Mouse (Mus musculus): ENCODE measurements around the gene B9d1.

B9d1 gene

DNA sequence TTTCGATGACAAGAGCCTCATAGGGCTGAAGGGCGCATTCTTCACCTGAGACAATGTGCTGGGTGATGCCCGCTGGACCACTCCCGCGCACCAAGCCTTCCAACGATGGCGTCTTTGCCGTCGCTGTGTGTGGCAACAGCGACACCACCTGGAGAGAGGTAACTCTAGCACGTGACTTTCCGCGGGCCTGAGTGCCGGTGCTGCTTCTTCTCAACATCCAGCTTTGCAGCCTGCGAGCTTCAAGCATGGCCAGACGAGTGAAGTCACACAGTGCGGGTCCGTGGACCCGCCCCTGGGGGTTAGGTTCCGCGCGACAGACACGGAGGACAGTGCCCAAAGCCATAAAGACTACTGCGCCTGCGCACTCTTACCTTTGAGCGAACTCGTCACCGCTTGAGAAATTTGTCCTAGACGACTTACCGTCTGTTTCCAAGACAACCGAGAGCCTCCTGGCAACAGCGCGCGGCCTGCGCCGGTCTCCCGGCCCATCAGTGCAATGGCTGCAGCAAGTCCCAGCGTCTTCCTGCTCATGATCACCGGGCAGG is at the start of gene B9d1:
Gene B9d1, plus strand, starts transcription at position 432 of the 545 bp plus-strand sequence.
- peak; percentile 89 to 91 for DNase-seq (ENCODE audit: low spot score in 2 of 2)

DNA sequence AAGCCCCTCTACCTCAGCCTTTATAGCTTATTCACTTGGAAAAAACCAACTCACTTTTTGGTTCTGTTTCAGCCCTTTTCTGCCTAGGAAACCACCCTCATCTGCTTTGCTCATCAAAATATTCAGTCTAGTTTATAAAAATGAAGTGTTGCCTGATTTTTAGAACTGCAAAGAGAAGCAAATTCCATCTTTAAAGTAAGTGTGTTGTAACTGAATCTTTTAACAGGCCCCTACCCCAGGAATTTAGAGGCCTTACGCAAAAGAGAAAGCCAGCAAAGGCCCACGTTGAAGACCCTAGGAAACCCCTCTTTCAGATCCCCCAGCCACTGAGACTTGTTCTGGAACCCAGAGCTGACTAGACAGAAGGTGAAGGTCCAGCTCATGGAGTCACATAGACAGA is 40.9 kb upstream of the B9d1 start:
- no peak for DNase-seq (ENCODE audit: low spot score in 2 of 2)

DNA sequence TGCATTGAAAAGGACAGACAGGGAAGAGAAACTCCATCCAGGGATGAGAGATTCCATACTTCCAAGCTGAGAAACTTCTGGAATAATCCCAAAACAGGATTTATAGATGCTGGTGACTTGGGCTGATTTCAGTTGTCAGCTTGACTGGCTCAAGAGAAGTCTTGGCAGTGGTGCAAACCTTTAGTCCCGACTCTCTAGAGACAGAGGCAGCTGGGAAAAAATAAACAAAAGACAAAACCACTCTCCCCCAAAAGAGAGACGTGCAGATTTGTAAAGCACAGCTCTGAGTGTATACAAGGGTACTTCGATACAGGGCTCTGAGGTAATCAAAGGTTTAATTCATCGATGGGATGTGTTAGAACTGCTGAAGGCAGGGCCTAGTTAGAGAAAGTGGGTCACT is 39.5 kb upstream of the B9d1 start:
- DNase-seq (ENCODE audit: low spot score in 2 of 2): no peak

DNA sequence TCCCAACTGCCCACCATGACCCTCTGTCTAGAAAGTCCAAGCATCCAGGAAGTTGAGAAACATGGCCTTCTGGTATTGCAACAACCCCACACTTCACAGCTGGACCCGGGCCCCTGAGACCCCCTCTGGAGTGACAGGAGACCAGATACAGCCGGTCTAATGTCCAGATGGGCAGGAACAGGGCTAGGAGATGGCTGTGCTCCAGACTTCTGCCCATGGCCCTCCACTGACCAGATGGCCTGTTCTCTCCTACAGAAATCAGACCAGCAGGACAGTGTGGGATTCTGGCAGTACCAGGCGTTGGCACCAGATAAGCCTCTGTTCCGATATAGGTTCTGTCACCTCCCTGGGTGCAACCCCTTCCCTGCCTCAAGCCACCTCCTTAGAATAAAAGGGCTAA is 36.4 kb upstream of the B9d1 start:
- DNase-seq (ENCODE audit: low spot score in 2 of 2): no peak

DNA sequence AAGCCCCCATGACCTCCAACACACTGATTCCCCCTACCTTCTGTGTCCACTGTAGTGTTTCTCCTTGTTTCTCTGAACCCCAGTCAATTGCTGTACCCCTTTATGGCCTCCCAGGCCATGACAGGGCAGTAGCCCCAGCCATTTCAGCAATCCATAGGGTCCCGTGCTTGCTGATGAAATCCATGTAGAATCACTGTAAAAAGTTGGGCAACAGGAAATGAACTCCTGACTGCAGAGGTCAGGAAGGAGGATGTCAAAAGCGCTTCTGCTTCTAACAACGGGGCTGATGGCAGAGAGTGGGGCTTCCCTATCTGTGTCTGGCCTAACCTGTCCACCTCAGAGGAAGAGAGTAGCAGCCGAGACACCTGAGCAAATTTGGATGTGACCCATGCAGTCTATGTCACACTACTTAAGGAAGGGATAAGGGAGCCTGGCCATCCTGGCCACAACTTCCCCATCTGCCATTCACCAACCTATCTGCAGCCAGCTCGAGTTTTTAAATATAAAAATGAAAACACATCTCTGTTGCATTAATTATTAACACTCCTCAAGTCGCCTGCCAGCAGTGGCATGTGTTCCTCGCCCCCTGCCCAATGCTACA is 35.5 kb upstream of the B9d1 start:
- DNase-seq (ENCODE audit: low spot score in 2 of 2): no peak

DNA sequence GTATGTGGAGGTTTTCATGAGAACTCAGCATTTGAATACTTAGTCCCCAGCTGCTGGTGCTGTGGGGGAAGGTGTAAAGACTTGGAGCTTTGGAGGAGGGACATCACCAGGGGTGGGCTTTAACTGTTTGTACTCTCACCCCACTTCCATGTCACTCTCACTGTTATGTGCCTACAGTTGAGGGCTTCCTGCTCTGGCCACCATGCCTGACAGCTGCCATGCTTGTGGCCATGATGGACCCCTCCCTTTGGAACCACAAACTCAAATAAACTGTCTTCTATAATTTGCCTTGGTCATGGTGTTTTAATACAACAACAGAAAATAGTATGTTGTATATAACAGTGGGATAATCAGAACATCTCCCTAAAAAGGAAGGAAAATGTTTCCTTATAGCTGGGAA is 34.1 kb upstream of the B9d1 start:
- DNase-seq (ENCODE audit: low spot score in 2 of 2): no peak

DNA sequence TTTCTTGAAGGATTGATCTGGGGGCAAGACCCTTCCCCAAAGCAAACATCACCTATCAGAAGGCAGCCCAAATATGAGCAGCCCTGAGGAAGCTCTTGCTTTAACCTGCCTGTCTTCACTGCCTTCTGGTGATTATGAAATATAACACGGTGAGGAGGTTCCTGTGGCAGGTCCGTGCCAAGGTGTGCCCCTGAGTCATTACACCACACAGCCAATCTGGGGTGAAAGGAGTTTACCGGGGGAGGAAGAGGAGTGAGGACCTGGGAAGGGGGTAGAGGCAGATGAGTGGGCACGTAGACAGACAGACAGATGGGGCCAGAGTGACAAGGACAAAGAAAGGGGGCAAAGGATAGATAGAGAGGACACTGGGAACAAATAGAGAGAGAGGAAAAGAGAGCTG is 31.3 kb upstream of the B9d1 start:
- DNase-seq (ENCODE audit: low spot score in 2 of 2): no peak

DNA sequence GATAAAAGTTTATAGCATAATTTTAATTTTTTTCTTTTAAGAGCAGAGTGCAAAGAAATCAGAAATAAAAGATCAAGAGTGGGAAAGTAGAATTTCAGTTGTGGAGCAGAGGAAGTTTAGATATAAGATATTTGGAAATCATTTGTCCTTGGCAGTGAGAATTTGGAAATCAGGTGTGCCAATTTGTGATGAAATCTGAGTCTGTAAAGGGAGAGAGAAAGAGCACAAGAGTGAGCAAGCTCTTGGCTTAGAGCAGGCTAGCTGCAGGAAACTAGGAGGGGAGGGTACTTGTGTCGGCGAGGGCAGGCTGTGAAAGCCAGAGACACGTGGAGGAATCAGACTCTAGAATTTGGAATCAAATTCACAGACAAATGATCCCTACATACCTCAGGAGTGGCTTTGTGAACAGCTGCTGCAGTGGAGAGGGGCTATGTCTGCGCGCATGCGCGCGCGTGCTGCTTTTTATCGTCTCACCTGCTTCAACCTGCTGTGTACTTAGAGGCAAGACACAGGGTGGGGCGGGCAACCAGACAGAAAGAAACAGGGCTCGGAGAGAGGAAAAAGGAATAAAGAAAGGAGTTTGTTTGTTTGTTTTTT is 28.1 kb upstream of the B9d1 start:
- no peak for DNase-seq (ENCODE audit: low spot score in 2 of 2)

DNA sequence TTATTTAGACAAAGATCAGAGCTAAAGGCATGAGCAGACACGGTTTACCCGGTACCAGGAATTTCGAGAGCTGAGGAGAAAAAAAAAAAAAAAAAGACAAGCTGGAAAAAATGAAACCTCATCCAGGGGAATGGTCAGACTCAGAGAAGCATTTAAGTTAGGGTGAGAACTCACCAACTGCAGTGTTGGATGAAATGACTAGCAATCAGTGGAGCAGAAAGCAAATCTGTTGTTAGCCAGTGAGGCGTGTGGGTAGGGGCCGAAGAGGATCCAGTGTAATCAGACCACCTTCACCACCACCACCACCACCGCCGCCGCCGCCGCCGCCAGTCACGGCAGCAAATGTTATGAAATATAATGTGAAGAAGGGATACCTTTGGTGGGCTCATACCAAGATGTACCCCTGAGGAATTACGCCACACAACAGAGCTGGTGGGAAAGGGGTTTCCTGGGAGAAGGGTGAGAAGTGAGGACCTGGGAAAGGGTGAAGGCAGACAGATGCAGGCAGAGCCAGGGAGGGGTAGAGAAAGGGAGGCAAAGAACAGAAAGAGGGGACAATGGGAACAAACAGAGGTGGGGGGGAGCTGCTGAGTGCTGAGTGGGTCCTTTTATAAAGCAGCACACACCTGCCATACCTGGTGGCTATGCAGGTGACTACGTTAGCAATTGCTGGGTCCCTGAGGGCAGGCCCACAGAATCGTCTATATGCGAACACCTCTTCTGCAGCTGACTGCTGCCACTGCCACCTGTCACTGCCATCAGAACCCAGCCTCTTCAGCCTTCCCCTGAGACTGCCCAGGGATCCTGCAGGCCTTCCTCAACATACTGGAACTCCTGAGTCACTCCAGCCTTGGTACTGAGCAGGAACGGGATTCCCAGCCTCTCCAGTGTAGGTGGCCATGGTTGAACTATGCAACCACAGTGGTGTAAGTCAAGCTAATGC is 27.1 kb upstream of the B9d1 start:
- DNase-seq (ENCODE audit: low spot score in 2 of 2): no peak

DNA sequence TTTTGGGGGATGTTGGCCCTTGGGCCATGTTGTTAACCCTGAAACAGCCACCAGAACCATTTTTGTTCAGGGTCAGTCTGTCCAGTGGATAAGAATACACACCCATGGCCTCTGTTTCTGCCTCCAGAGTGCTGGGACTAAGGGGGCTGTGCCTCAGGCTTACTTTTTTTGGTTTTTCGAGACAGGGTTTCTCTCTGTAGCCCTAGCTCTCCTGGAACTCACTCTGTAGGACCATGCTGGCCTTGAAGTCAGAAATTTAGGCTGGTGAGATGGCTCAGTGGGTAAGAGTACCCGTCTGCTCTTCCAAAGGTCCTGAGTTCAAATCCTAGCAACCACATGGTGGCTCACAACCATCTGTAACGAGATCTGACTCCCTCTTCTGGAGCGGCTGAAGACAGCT is 26.2 kb upstream of the B9d1 start:
- DNase-seq (ENCODE audit: low spot score in 2 of 2): no peak

DNA sequence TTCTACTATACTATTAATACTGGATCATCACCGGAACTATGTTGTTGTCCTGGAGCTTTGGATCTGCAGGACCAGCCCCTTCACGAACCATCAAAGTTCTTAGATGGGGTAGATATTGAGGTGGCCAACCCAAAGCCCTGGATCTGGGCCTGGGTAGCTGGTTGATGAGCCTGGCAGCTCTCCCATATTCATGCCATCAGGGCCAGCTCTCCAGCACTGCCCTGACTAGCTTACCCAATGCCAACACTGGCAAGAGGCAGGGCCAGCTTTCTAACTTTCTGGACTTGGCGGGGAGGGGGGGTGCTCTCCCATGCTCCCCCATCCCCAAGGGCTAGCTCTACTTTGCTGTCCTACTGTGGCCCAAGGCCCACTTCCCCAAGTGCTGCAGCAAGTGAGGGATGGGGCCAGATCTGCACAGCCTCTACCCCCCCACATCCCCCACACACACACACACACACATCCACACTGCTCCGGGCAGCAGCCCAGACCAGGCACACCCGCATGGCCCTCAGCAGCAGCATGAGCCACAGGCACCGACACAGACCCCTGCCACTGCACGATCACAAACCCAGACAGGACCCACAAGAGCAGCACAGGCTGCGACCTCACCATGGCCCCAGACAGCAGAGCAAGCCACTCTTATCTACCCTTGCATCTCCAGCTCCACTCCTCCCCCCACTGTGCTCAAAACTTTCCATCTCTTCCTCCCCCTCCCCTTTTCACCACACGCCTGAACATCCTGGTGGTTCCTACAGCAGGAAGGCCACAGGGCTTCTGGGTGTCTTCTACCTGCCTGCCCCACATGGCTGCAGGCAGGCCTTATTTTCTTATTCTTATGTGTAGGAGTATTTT is 23.5 kb upstream of the B9d1 start:
- no peak for DNase-seq (ENCODE audit: low spot score in 2 of 2)

DNA sequence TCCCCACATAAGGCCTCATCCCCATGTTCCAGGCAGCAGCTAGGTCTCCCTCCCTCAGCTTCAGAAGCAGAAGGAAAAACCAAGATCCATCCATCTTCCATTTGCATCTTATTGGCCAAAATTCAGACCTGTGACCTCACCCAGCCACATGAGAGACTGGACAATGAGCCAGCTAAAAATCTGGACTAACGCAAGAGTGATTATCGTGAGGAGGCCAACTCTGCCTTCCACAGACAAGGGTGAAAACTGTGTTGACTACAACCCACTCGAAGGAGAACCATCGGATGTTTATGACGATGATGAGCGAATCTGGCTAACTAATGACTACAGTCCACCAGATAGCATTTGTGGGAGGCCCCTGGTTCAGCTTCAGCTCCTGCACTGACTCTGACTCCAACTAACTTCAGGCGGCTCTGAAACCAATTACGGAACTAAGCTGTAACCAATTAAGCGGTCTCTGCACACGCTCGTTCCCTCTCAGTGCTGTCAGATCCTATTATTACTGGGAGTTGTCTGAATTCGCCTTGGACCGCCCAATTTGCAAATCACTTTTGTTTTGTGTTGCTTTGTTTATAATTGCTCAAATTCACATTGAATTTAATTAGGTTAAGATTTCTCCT is 21.6 kb upstream of the B9d1 start:
- DNase-seq (ENCODE audit: low spot score in 2 of 2): no peak

DNA sequence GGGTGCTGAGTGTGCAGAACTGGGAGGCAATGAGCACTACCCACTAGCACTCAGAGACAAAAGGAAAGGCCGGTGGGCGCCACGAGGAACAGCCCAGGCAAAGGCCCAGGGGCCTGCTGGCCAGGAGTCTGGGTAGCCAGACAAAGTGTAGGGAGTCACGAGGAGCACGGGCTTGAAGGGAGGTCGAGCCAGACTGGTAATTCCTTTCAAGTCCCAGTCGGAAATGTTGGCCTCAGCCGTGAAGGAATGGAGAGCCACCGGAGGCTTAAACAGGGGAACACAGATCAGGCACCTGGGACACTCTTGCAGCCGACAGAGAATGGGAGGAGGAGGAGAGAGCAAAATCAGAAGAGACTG is 20.7 kb upstream of the B9d1 start:
- DNase-seq (ENCODE audit: low spot score in 2 of 2): no peak

DNA sequence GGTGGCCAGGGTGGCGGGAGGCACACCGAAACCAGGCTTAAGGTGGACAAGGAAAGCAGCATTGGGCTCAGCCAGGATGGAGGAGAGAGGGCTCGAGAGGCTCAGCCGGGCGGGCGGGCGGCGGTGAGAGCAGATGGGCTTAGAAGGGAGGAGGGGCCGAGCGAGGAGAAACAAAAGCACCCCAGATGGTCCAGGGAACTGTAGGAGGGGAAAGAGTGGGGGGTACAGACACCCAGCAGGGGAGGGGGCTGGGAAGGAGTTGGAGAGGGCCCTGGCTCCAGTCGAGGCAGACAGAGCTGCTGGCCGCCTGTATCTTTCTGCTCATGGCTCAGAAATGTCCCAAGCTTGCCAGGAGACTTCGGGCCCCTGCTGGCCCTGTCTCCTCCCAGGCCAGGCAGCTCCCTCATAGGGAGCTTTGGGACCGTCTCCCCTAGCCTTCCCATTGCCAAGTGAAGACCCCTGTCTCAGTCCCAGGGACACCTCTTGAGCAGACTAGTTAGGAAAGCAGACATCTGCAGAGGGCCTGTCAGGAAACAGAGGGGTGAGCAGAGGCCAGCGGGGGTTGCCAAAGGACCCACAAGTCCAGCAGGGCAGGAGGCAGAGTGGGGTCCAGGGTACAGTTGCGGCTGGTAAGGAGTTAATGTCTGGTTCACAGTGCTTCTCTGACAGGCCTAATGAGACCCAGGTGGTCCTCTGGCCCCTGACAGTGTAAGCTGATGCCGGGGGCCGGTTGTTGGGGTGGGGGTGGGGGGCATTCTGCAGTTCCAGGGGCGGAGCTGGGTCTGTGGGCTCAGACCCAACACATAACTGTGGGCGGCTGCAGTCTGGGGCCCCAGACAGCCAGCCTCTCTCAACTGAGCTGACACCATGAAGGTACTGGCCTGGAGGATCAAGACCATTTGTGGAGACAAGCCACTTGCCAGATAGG is 20.1 kb upstream of the B9d1 start, which contains the start of gene Mfap4:
Gene Mfap4, plus strand, starts transcription at position 819 of the 928 bp plus-strand sequence.
- DNase-seq (ENCODE audit: low spot score in 2 of 2): no peak

DNA sequence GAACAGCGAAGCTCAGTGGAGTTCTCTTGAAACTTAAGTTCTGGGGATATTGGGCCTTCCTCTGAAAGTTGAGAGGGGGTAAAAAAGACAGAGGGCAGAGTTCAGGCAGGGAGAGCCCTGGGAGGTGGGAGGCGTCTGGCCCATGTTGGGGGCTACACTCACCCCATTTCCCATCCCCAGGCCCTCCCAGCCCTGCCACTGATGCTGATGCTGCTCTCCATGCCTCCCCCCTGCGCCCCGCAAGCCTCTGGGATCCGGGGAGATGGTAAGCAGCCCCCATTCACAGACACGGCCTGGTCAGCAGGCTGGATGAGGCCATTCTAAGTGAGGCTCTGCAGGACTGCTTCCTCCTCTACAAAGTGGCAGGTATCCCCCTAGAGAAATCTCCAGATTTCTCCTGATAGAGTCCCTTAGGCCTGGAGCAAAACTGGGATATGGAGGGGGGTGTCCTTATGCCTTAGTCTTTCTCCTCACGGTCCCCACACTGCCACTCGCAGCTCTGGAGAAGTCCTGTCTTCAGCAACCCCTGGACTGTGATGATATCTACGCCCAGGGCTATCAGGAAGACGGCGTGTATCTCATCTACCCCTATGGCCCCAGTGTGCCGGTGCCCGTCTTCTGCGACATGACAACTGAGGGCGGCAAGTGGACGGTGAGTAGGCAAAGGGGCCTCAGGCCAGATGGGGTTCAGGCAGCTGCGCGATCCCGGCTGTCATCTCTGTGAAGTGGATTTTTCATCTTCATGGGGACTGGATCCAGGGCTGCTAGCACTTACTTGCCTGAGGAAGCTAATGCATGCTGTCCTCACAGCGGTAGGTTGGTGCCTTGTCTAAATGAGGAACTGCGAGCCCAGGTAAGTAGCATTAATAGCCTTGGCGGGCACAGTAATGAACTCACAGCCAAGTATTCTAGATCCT is 19.1 kb upstream of the B9d1 start:
- DNase-seq (ENCODE audit: low spot score in 2 of 2): no peak

DNA sequence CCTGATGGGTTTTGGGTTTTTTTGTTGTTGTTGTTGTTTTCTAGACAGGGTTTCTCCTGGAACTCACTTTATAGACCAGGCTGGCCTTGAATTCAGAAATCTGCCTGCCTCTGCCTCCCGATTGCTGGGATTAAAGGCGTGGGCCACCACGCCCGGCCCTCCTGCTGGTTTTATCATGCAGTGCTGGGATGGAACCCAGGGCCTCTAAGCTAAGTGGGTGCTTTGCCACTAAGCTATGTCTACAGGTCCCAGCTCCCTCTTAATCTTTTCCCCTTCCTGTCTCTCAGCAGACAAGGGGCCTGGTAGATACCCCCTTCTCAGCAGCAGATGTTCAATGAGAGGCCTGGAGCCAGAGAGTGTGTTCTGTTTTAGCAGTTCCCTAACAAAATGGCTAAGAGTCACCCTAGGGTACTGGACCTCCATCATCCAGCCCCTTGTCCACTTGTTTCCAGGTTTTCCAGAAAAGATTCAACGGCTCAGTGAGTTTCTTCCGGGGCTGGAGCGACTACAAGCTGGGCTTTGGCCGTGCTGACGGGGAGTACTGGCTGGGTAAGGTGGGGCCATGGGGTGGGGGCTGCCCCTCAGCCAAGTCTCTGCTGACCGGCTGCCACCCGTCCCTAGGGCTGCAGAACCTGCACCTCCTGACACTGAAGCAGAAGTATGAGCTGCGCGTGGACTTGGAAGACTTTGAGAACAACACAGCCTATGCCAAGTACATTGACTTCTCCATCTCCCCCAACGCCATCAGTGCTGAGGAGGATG is 18.3 kb upstream of the B9d1 start:
- no peak for DNase-seq (ENCODE audit: low spot score in 2 of 2)

DNA sequence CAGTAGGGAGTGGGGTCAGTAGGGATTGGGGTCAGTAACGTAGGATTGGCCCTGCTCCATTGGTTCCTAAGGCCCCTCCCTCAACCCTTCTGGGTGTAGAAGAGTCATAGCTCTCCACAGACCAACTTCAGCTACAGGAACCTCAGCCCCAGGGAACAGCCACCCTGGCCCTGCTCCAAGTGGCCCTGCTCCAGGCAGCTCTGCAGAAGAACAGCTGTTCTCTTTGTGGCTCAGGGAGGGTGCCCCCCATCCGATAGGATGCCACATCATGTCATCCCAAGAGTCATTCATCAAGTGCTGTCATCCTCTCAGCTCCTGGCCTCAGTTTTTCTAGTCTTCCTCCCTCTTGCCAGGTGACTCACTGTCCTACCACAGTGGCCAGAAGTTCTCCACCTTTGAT is 17.5 kb upstream of the B9d1 start:
- no peak for DNase-seq (ENCODE audit: low spot score in 2 of 2)

DNA sequence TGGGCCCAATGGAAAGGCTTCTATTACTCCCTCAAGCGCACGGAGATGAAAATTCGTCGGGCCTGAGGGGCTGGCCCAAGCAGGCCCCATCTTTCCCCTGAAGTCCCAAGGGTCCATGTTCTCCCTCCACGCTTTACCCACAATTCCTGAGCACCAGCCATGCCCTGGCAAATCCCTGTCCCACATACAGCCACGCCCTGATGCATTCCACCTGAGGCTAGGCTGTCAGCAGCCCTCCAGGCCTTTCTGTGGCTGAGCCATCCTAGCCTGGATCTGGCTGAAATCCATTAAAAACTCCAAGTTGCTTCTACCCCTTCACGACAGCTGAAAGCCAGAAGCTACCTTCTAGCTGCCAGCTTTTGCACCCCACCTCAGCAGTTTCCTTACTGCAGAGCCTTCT is 17.0 kb upstream of the B9d1 start:
- DNase-seq (ENCODE audit: low spot score in 2 of 2): no peak

All from spleen, postnatal 36 days (tissue).